Mouse (Mus musculus) erythroblast, embryonic 14.5 days (primary cell): ENCODE data around the gene Wipf1. TPM values are rescaled to one million over a fixed set of nuclear protein-coding genes. Genes with fewer than 3 reads are reported as not detected.
A peak's percentile ranks its signal among the peaks of the same experiment; 100 is the strongest.

Experiments
- H3K27me3 ChIP-seq: 2 replicates; pipeline ENCODE4 v1.6.1; 2012; ENCODE audit warnings: inconsistent platforms; ENCODE audit not compliant: control insufficient read depth
- H3K36me3 ChIP-seq: 2 replicates; pipeline ENCODE4 v1.6.1; 2012; ENCODE audit warnings: mild to moderate bottlenecking, inconsistent platforms; ENCODE audit not compliant: control insufficient read depth
- H3K4me1 ChIP-seq: 2 replicates; pipeline ENCODE4 v1.6.1; 2012; ENCODE audit warnings: inconsistent platforms; ENCODE audit not compliant: control insufficient read depth
- H3K4me3 ChIP-seq: replicated peaks from 2 replicates; pipeline ENCODE3; 2012; ENCODE audit warnings: moderate library complexity, mild to moderate bottlenecking, inconsistent platforms
- H3K9me3 ChIP-seq: 2 replicates; pipeline ENCODE4 v1.6.1; 2012; ENCODE audit warnings: low read length, inconsistent platforms, mixed read lengths; ENCODE audit not compliant: control insufficient read depth
- GATA1 ChIP-seq: IDR thresholded peaks from 2 replicates; pipeline ENCODE4 v1.6.1; 2012; ENCODE audit warnings: low read length, inconsistent platforms, mixed read lengths
- TAL1 ChIP-seq: IDR thresholded peaks from 3 replicates; pipeline ENCODE4 v1.6.1; 2012; ENCODE audit warnings: low read length, inconsistent platforms, mixed read lengths
- polyA plus RNA-seq: library from polyadenylated mRNA; stranded (reverse); fragments of >175 nt; gene quantifications from 2 replicates; pipeline ENCODE4 v1.2.3, GENCODE M21; 2012

Gene Wipf1
- polyA plus RNA-seq, 1 experiment = 1.7 TPM

- H3K9me3 ChIP-seq = no peaks in the 10 kb centered on the region
- TF ChIP-seq TAL1 (no peak), GATA1 (no peak)
- no peaks in the 10 kb centered on the region for H3K27me3 ChIP-seq
- H3K36me3 ChIP-seq = no peaks in the 10 kb centered on the region; the same call in 1 of the 2 replicates
- H3K4me3 ChIP-seq = no peak overlapping the region
- peaks cover 48% of the 10 kb centered on the region for H3K4me1 ChIP-seq
Measured at GRCm38 (mm10) chr2:73500864-73501263, 28.7 kb downstream of the Wipf1 start.

- Histone ChIP-seq H3K4me3 (no peak overlapping the region), H3K36me3 (no peaks in the 10 kb centered on the region; the same call in 1 of the 2 replicates), H3K9me3 (no peaks in the 10 kb centered on the region), H3K4me1 (peaks cover 52% of the 10 kb centered on the region), H3K27me3 (no peaks in the 10 kb centered on the region)
- TF ChIP-seq TAL1 = no peak
- TF ChIP-seq GATA1 = no peak
Measured at GRCm38 (mm10) chr2:73498322-73498721, 31.2 kb downstream of the Wipf1 start.

GRCm38 (mm10) chr2:73497572-73497971, 32.0 kb downstream of the Wipf1 start:
- TF ChIP-seq GATA1 (no peak), TAL1 (no peak)
- H3K9me3 ChIP-seq = no peaks in the 10 kb centered on the region
- H3K27me3 ChIP-seq = no peaks in the 10 kb centered on the region
- no peak overlapping the region for H3K4me3 ChIP-seq
- H3K36me3 ChIP-seq = no peaks in the 10 kb centered on the region
- H3K4me1 ChIP-seq = peaks cover 44% of the 10 kb centered on the region

GRCm38 (mm10) chr2:73496944-73497343, 32.6 kb downstream of the Wipf1 start:
- peaks cover 40% of the 10 kb centered on the region for H3K4me1 ChIP-seq
- H3K9me3 ChIP-seq = no peaks in the 10 kb centered on the region
- H3K4me3 ChIP-seq = no peak overlapping the region
- TF ChIP-seq TAL1 = no peak
- no peak for TF ChIP-seq GATA1
- no peaks in the 10 kb centered on the region for H3K36me3 ChIP-seq
- no peaks in the 10 kb centered on the region for H3K27me3 ChIP-seq

- no peaks in the 10 kb centered on the region for H3K27me3 ChIP-seq
- peaks cover 45% of the 10 kb centered on the region for H3K4me1 ChIP-seq
- peak overlapping the region; percentile 42 for H3K4me3 ChIP-seq
- no peaks in the 10 kb centered on the region for H3K9me3 ChIP-seq
- no peak for TF ChIP-seq TAL1
- TF ChIP-seq GATA1 = no peak
- H3K36me3 ChIP-seq = no peaks in the 10 kb centered on the region
Measured at GRCm38 (mm10) chr2:73496329-73496685, 33.2 kb downstream of the Wipf1 start.

- Histone ChIP-seq H3K4me1 (peaks cover 42% of the 10 kb centered on the region), H3K36me3 (no peaks in the 10 kb centered on the region), H3K9me3 (no peaks in the 10 kb centered on the region), H3K4me3 (peak overlapping the region; percentile 42), H3K27me3 (no peaks in the 10 kb centered on the region)
- no peak for TF ChIP-seq TAL1
- no peak for TF ChIP-seq GATA1
Measured at GRCm38 (mm10) chr2:73495617-73496328, 33.8 kb downstream of the Wipf1 start.

- TF ChIP-seq TAL1 = no peak
- TF ChIP-seq GATA1 = no peak
- no peaks in the 10 kb centered on the region for H3K36me3 ChIP-seq
- H3K9me3 ChIP-seq = no peaks in the 10 kb centered on the region
- no peaks in the 10 kb centered on the region for H3K27me3 ChIP-seq
- no peak overlapping the region for H3K4me3 ChIP-seq
- H3K4me1 ChIP-seq = peaks cover 40% of the 10 kb centered on the region
Measured at GRCm38 (mm10) chr2:73493517-73493916, 36.0 kb downstream of the Wipf1 start.

- Histone ChIP-seq H3K4me3 (no peak overlapping the region), H3K27me3 (no peaks in the 10 kb centered on the region), H3K4me1 (peaks cover 29% of the 10 kb centered on the region), H3K9me3 (no peaks in the 10 kb centered on the region), H3K36me3 (no peaks in the 10 kb centered on the region)
- TF ChIP-seq GATA1 = no peak
- no peak for TF ChIP-seq TAL1
Measured at GRCm38 (mm10) chr2:73491442-73492241, 37.9 kb downstream of the Wipf1 start.

- no peak for TF ChIP-seq TAL1
- TF ChIP-seq GATA1 = no peak
- H3K4me3 ChIP-seq = no peak overlapping the region
- no peaks in the 10 kb centered on the region for H3K27me3 ChIP-seq
- H3K9me3 ChIP-seq = no peaks in the 10 kb centered on the region
- no peaks in the 10 kb centered on the region for H3K36me3 ChIP-seq
- H3K4me1 ChIP-seq = peaks cover 29% of the 10 kb centered on the region
Measured at GRCm38 (mm10) chr2:73490466-73490865, 39.1 kb downstream of the Wipf1 start.
